Mouse (Mus musculus) testis, adult 2 months (tissue): ENCODE data around the gene Lst1.

Source experiments
- CTCF ChIP-seq: fragments of 200-500 bp; IDR thresholded peaks from 2 replicates; pipeline ENCODE4 v1.5.1; 2012; ENCODE audit warnings: low read depth, mild to moderate bottlenecking, inconsistent platforms, low read length, moderate library complexity; ENCODE audit not compliant: control insufficient read depth, insufficient read depth, insufficient replicate concordance
- POLR2A ChIP-seq: fragments of 200-500 bp; IDR thresholded peaks from 2 replicates; pipeline ENCODE4 v1.6.1; 2012; ENCODE audit warnings: low read depth, mild to moderate bottlenecking, inconsistent platforms, low read length, moderate library complexity; ENCODE audit not compliant: control insufficient read depth

- no peak for TF ChIP-seq CTCF
- no peak for TF ChIP-seq POLR2A
Observed at GRCm38 (mm10) chr17:35226561-35227046, 38.4 kb upstream of the Lst1 start.
